Mouse (Mus musculus) lung, postnatal 14 days (tissue): ENCODE data around the gene Lrp3.
"Not testable (repeated sequence)": the region's sequence is repeated elsewhere in the genome, so short reads cannot be mapped to it uniquely, and the experiment has no call there.

Experiments
- DNase-seq: peaks from one replicate; pipeline ENCODE4 v3.0.0; 2021

Gene Lrp3

GRCm38 (mm10) chr7:35215225-35215624 lies at the start of gene Lrp3:
TSS of gene Lrp3 (minus strand) at chr7:35215498.
- DNase-seq = peak; percentile 75

- peak; percentile 56 for DNase-seq
Observed at GRCm38 (mm10) chr7:35264746-35265145, 49.4 kb upstream of the Lrp3 start.

- DNase-seq = no peak
Observed at GRCm38 (mm10) chr7:35263595-35264489, 48.5 kb upstream of the Lrp3 start.

GRCm38 (mm10) chr7:35259384-35259783 lies 44.1 kb upstream of the Lrp3 start:
- no peak for DNase-seq

- DNase-seq = no peak
Observed at GRCm38 (mm10) chr7:35258294-35258693, 43.0 kb upstream of the Lrp3 start.

GRCm38 (mm10) chr7:35252041-35252558 lies 36.8 kb upstream of the Lrp3 start:
- peak; percentile 32 for DNase-seq

- not testable (repeated sequence) for DNase-seq
Observed at GRCm38 (mm10) chr7:35237935-35238334, 22.6 kb upstream of the Lrp3 start.

- DNase-seq = peak; percentile 60
Observed at GRCm38 (mm10) chr7:35235308-35235707, 20.0 kb upstream of the Lrp3 start.

- peak; percentile 99 for DNase-seq
Observed at GRCm38 (mm10) chr7:35234361-35235245, 19.3 kb upstream of the Lrp3 start.

- DNase-seq = no peak
Observed at GRCm38 (mm10) chr7:35233861-35234260, 18.6 kb upstream of the Lrp3 start.

GRCm38 (mm10) chr7:35232796-35233455 lies 17.6 kb upstream of the Lrp3 start:
- no peak for DNase-seq

- DNase-seq = no peak
Observed at GRCm38 (mm10) chr7:35230333-35230732, 15.0 kb upstream of the Lrp3 start.

- no peak for DNase-seq
Observed at GRCm38 (mm10) chr7:35220694-35221365, 5.5 kb upstream of the Lrp3 start.

- no peak for DNase-seq
Observed at GRCm38 (mm10) chr7:35215731-35216130, 433 bp upstream of the Lrp3 start.

GRCm38 (mm10) chr7:35214442-35215222 lies 666 bp downstream of the Lrp3 start:
- no peak for DNase-seq

GRCm38 (mm10) chr7:35211791-35212190 lies 3.5 kb downstream of the Lrp3 start:
- no peak for DNase-seq

GRCm38 (mm10) chr7:35199755-35200154 lies 15.5 kb downstream of the Lrp3 start:
- peak; percentile 39 for DNase-seq

- peak; percentile 55 for DNase-seq
Observed at GRCm38 (mm10) chr7:35198981-35199754, 16.1 kb downstream of the Lrp3 start.

- peak; percentile 43 for DNase-seq
Observed at GRCm38 (mm10) chr7:35197022-35197421, 18.3 kb downstream of the Lrp3 start.

- no peak for DNase-seq
Observed at GRCm38 (mm10) chr7:35191276-35191675, 24.0 kb downstream of the Lrp3 start.

GRCm38 (mm10) chr7:35189699-35190098 lies 25.6 kb downstream of the Lrp3 start:
- no peak for DNase-seq
